Mouse (Mus musculus) ES-E14 (cell line): ENCODE results near the gene Dnah6.

Source experiments
- HCFC1 ChIP-seq: IDR thresholded peaks from 2 replicates; pipeline ENCODE4 v1.6.1; 2012; ENCODE audit warnings: low read length, inconsistent platforms, borderline replicate concordance; ENCODE audit not compliant: insufficient read depth
- ZC3H11A ChIP-seq: IDR thresholded peaks from 2 replicates; pipeline ENCODE4 v1.6.1; 2012; ENCODE audit warnings: low read depth, mild to moderate bottlenecking, inconsistent platforms, low read length, borderline replicate concordance

DNA sequence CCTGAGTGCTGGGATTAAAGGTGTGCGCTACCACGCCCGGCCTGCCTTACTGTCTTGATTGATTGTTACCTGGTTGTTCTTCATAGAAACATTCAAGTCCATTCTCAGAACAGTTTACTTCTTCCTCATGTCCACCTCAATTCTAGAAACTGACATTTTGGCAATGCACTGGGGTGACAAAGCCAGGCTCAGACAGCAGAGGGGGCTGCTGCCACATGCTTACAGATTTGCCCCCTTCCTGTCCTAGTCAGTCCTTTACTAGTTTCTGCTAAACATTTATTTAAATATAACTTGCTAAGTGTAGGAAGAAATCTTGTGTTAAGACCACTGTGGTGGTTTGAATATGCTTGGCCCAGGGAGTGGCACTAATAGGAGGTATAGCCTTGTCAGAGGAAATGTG lies 192.6 kb downstream of the Dnah6 start:
- TF ChIP-seq HCFC1 (no peak), ZC3H11A (0 out of 2 replicates have a peak, but pooled peaks have one; percentile 28)
